Mouse (Mus musculus) limb, embryonic 13.5 days (tissue): ENCODE measurements around the gene Ubr1. TPM values are rescaled to one million over a fixed set of nuclear protein-coding genes. Genes with fewer than 3 reads are reported as not detected.
A peak's percentile ranks its signal among the peaks of the same experiment; 100 is the strongest.
"Not testable (repeated sequence)": the region's sequence is repeated elsewhere in the genome, so short reads cannot be mapped to it uniquely, and the experiment has no call there.

Experiments
- ATAC-seq: fragments of 200-750 bp; cut with Nextera tagmentation; 2 replicates; pipeline ENCODE4 v1.8.0; 2017; ENCODE audit warnings: low read depth, moderate number of reproducible peaks, moderate TSS enrichment; ENCODE audit not compliant: low FRiP score
- H3K27ac ChIP-seq: fragments of 300-500 bp; sonication (generic); 2 replicates; pipeline ENCODE4 v1.5.1; 2015; ENCODE audit warnings: inconsistent platforms, mild to moderate bottlenecking, moderate library complexity
- H3K27me3 ChIP-seq: fragments of 300-500 bp; sonication (generic); 2 replicates; pipeline ENCODE4 v1.6.1; 2015; ENCODE audit warnings: mild to moderate bottlenecking, inconsistent platforms
- H3K36me3 ChIP-seq: fragments of 300-500 bp; sonication (generic); 2 replicates; pipeline ENCODE4 v1.6.1; 2015; ENCODE audit warnings: inconsistent platforms, mild to moderate bottlenecking, moderate library complexity
- H3K4me1 ChIP-seq: fragments of 300-500 bp; sonication (generic); 2 replicates; pipeline ENCODE4 v1.6.1; 2015; ENCODE audit warnings: inconsistent platforms
- H3K4me2 ChIP-seq: fragments of 300-500 bp; sonication (generic); replicated peaks from 2 replicates; pipeline ENCODE4 v1.6.1; 2015; ENCODE audit warnings: inconsistent platforms, mild to moderate bottlenecking, moderate library complexity
- H3K4me3 ChIP-seq: fragments of 300-500 bp; sonication (generic); 2 replicates; pipeline ENCODE4 v1.5.1; 2015; ENCODE audit warnings: moderate library complexity, mild to moderate bottlenecking, inconsistent platforms
- H3K9ac ChIP-seq: fragments of 300-500 bp; sonication (generic); 2 replicates; pipeline ENCODE4 v1.6.1; 2015; ENCODE audit warnings: mild to moderate bottlenecking, inconsistent platforms
- H3K9me3 ChIP-seq: fragments of 300-500 bp; sonication (generic); 2 replicates; pipeline ENCODE4 v1.6.1; 2016; ENCODE audit warnings: inconsistent platforms
- WGBS: fragments of 180-500 bp; shearing (Covaris S2); methylation state at CpG from one replicate; pipeline ENCODE4 v1.1.7; 2015; 5-methylcytosine and 5-hydroxymethylcytosine counted together
- polyA plus RNA-seq: library from polyadenylated mRNA; unstranded; fragments of >200 nt; fragmentation: Nextera tagmentation; extraction: Ambion mirVana; gene quantifications from 2 replicates; pipeline ENCODE4 v1.2.1, GENCODE M21; 2015

The Ubr1 gene
- polyA plus RNA-seq, 1 experiment from 2014 or later: 35.4 TPM

GRCm38 (mm10) chr2:120996607-120997006 is 26.1 kb upstream of the Ubr1 start:
- H3K9me3 ChIP-seq, H3K4me2 ChIP-seq, H3K27me3 ChIP-seq, H3K4me1 ChIP-seq, ATAC-seq, H3K9ac ChIP-seq, H3K27ac ChIP-seq, H3K36me3 ChIP-seq, H3K4me3 ChIP-seq: not testable (repeated sequence)
- 84% methylated on average over 1 of the region's 1 CpGs for WGBS

GRCm38 (mm10) chr2:120991196-120991595 is 20.7 kb upstream of the Ubr1 start:
- H3K4me1 ChIP-seq: no peaks in the 10 kb centered on the region
- H3K9ac ChIP-seq: no peak overlapping the region
- H3K4me2 ChIP-seq: no peak overlapping the region
- ATAC-seq: no peak
- no peaks in the 10 kb centered on the region for H3K9me3 ChIP-seq
- H3K4me3 ChIP-seq: no peak overlapping the region
- WGBS: 75% methylated on average over 4 of the region's 4 CpGs
- no peaks in the 10 kb centered on the region for H3K27me3 ChIP-seq
- no peak overlapping the region for H3K27ac ChIP-seq
- H3K36me3 ChIP-seq: no peaks in the 10 kb centered on the region

- no peaks in the 10 kb centered on the region for H3K4me1 ChIP-seq
- H3K9ac ChIP-seq: no peak overlapping the region
- H3K27ac ChIP-seq: no peak overlapping the region
- no peak overlapping the region for H3K4me2 ChIP-seq
- H3K4me3 ChIP-seq: no peak overlapping the region
- H3K9me3 ChIP-seq: no peaks in the 10 kb centered on the region
- no peaks in the 10 kb centered on the region for H3K27me3 ChIP-seq
- no peaks in the 10 kb centered on the region for H3K36me3 ChIP-seq
- no peak for ATAC-seq
- 89% methylated on average over 1 of the region's 1 CpGs for WGBS
Measured at GRCm38 (mm10) chr2:120985241-120985640, 14.7 kb upstream of the Ubr1 start.

- H3K4me1 ChIP-seq: no peaks in the 10 kb centered on the region
- 24% methylated on average over 2 of the region's 2 CpGs for WGBS
- no peak overlapping the region for H3K4me3 ChIP-seq
- no peak for ATAC-seq
- no peak overlapping the region for H3K27ac ChIP-seq
- H3K9ac ChIP-seq: no peak overlapping the region
- no peak overlapping the region for H3K4me2 ChIP-seq
- H3K9me3 ChIP-seq: no peaks in the 10 kb centered on the region
- H3K36me3 ChIP-seq: no peaks in the 10 kb centered on the region
- H3K27me3 ChIP-seq: no peaks in the 10 kb centered on the region
Measured at GRCm38 (mm10) chr2:120983611-120984010, 13.1 kb upstream of the Ubr1 start.

DNA sequence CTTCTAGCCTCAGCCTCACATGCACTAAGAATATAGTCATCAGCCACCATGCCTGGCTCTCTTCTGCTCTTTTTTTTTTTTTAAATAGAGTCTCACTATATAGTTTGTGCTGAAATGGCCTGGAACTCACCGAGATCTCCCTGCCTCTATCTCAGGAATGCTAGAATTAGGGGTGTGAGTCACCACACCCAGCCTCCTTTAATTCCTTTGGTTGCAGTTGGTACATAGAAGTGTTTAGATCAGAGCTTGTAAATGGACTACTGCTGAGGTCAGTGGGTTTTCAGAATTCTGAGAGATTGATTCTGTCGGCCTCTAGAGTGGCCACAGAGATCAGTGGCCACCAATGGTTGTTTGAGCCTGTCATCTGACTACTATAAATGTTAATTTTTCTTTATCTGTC is 10.3 kb upstream of the Ubr1 start:
- ATAC-seq: no peak
- Histone ChIP-seq H3K36me3 (no peaks in the 10 kb centered on the region), H3K4me2 (no peak overlapping the region), H3K9ac (no peak overlapping the region), H3K4me1 (no peaks in the 10 kb centered on the region), H3K9me3 (no peaks in the 10 kb centered on the region), H3K27me3 (peaks cover 19% of the 10 kb centered on the region), H3K27ac (no peak overlapping the region), H3K4me3 (no peak overlapping the region)
- WGBS: 58% methylated on average over 2 of the region's 2 CpGs

- ATAC-seq: no peak
- peaks cover 20% of the 10 kb centered on the region for H3K27me3 ChIP-seq
- no peak overlapping the region for H3K27ac ChIP-seq
- H3K4me3 ChIP-seq: no peak overlapping the region
- H3K9me3 ChIP-seq: no peaks in the 10 kb centered on the region
- no peaks in the 10 kb centered on the region for H3K36me3 ChIP-seq
- H3K4me1 ChIP-seq: no peaks in the 10 kb centered on the region
- 85% methylated on average over 1 of the region's 1 CpGs for WGBS
- no peak overlapping the region for H3K4me2 ChIP-seq
- H3K9ac ChIP-seq: no peak overlapping the region
Measured at GRCm38 (mm10) chr2:120979819-120980218, 9.3 kb upstream of the Ubr1 start.

GRCm38 (mm10) chr2:120978693-120979037 is 8.2 kb upstream of the Ubr1 start:
- no peaks in the 10 kb centered on the region for H3K9me3 ChIP-seq
- H3K27ac ChIP-seq: no peak overlapping the region
- peaks cover 20% of the 10 kb centered on the region for H3K27me3 ChIP-seq
- H3K4me3 ChIP-seq: no peak overlapping the region
- H3K9ac ChIP-seq: no peak overlapping the region
- H3K36me3 ChIP-seq: no peaks in the 10 kb centered on the region
- ATAC-seq: no peak
- WGBS: 62% methylated on average over 2 of the region's 2 CpGs
- H3K4me1 ChIP-seq: no peaks in the 10 kb centered on the region
- H3K4me2 ChIP-seq: no peak overlapping the region

DNA sequence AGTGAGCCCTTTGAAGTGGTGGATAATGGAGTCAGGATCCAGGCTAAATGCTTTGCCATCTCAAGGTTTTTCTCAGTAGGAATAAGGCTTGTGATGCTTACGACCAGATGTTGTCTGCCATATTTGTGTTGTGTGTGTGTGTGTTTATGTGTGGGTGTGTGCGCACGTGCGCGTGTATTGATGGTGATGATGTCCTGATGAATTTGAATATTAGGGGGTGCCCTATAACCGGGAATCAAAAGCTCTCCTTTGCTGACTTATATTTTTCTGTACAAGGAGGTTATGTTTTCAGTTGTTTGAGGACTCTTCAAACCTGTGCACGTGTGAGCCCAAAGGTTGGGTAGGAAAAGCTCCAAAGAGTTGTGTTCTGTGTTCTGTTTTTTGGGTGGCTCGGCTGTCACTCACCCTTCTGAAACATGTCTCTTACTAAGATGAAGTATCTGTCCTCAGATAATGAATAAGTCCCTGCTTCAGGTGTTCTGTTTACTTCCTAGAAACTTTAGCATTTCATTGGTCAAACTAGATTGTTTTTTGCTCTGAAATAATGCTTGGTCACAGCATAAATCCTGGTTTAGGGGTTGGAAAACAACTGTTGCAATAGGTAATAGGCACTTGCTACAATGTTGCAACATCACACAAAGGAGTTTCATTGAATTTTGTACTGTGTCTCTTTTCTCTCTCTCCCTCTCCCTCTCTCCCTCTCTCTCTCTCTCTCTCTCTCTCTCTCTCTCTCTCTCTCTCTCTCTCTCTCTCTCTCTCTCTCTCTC is 7.6 kb upstream of the Ubr1 start:
- Histone ChIP-seq H3K27me3 (peaks cover 21% of the 10 kb centered on the region), H3K4me3 (peak overlapping the region; percentile 69)
- no peak for ATAC-seq

GRCm38 (mm10) chr2:120976990-120977925 is 6.7 kb upstream of the Ubr1 start, which contains the start of gene Tmem62:
Gene Tmem62 (plus strand): TSS chr2:120977017.
- peak; percentile 69 for ATAC-seq
- WGBS: under 1% methylated on average over 67 of the region's 71 CpGs
- no peak within 1 kb of the TSS for H3K27ac ChIP-seq

More for the DNA sequence above, 7.6 kb upstream of the Ubr1 start:
- H3K9me3 ChIP-seq: no peaks in the 10 kb centered on the region
- peak overlapping the region; percentile 96 for H3K4me2 ChIP-seq
- H3K4me1 ChIP-seq: no peaks in the 10 kb centered on the region
- WGBS: 81% methylated on average over 8 of the region's 8 CpGs
- H3K9ac ChIP-seq: no peak overlapping the region
- H3K27ac ChIP-seq: no peak overlapping the region
- no peaks in the 10 kb centered on the region for H3K36me3 ChIP-seq

GRCm38 (mm10) chr2:120976308-120976707 is 5.8 kb upstream of the Ubr1 start:
- H3K4me1 ChIP-seq: no peaks in the 10 kb centered on the region
- H3K27me3 ChIP-seq: peaks cover 24% of the 10 kb centered on the region
- H3K27ac ChIP-seq: no peak overlapping the region
- 51% methylated on average over 4 of the region's 4 CpGs for WGBS
- H3K4me3 ChIP-seq: no peak overlapping the region
- no peak overlapping the region for H3K9ac ChIP-seq
- no peak overlapping the region; the same call in 1 of the 2 replicates for H3K4me2 ChIP-seq
- no peak for ATAC-seq
- no peaks in the 10 kb centered on the region for H3K36me3 ChIP-seq
- no peaks in the 10 kb centered on the region for H3K9me3 ChIP-seq

More at GRCm38 (mm10) chr2:120976990-120977925, 6.7 kb upstream of the Ubr1 start, which contains the start of gene Tmem62:
- Histone ChIP-seq H3K9me3 (no peaks in the 10 kb centered on the region), H3K36me3 (no peaks in the 10 kb centered on the region), H3K4me1 (no peaks in the 10 kb centered on the region), H3K4me2 (peak within 1 kb of the TSS; percentile 96), H3K4me3 (peak within 1 kb of the TSS; percentile 69), H3K9ac (peak within 1 kb of the TSS; percentile 74), H3K27me3 (peaks cover 24% of the 10 kb centered on the region)

DNA sequence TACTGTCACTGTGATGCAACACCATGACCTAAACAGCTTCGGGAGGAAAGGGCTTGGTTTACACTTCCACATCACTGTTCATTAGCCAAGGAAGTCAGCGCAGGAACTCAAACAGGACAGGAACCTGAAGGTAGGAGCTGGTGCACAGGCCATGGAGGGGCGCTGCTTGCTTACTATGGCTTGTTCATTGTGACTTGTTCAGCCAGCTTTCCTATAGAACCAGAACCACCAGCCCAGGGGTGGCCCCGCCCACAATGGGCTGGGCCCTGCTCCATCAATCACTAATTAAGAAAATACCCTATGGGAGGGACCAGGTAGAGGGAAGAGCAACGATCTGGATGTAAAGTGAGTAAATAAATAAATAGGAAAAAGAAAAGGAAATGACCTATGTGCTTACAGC is 2.4 kb upstream of the Ubr1 start:
- Histone ChIP-seq H3K36me3 (no peaks in the 10 kb centered on the region), H3K4me1 (peaks cover 9% of the 10 kb centered on the region), H3K9ac (no peak overlapping the region), H3K4me2 (peak overlapping the region; percentile 19; the same call in 1 of the 2 replicates), H3K9me3 (no peaks in the 10 kb centered on the region), H3K27ac (no peak overlapping the region), H3K4me3 (no peak overlapping the region), H3K27me3 (peaks cover 21% of the 10 kb centered on the region)
- ATAC-seq: no peak
- 19% methylated on average over 5 of the region's 5 CpGs for WGBS

DNA sequence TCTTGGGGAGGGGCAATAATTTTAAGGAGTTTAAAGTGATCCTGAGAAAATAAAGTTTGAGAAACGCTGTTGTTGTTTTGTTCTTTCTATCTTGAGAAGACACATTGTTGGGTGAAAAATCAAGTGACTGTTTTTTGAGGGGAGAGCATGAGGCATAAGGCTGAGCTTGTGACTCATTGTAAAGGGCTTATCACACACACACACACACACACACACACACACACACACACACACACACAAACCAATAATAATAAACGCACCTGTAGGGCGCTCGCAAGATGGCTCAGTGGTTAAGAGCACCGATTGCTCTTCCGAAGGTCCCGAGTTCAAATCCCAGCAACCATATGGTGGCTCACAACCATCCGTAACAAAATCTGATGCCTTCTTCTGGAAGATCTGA is 1.7 kb upstream of the Ubr1 start:
- H3K27ac ChIP-seq, H3K4me3 ChIP-seq, H3K9ac ChIP-seq, H3K36me3 ChIP-seq, H3K4me1 ChIP-seq, ATAC-seq, H3K9me3 ChIP-seq, H3K4me2 ChIP-seq: not testable (repeated sequence)
- H3K27me3 ChIP-seq: peaks cover 14% of the 10 kb centered on the region; the same call in 1 of the 2 replicates
- 95% methylated on average over 8 of the region's 8 CpGs for WGBS
